Mouse (Mus musculus) kidney, adult 2 months (tissue): ENCODE data around the gene Zc3h12d. TPM values are rescaled to one million over a fixed set of nuclear protein-coding genes. Genes with fewer than 3 reads are reported as not detected.

ENCODE experiments used
- DNase-seq: peaks from one replicate; pipeline ENCODE4 v3.0.0; 2021
- H3K27ac ChIP-seq: fragments of 200-500 bp; 2 replicates; pipeline ENCODE4 v1.5.1; 2012; ENCODE audit warnings: low read depth, low read length, control low read depth, inconsistent platforms; ENCODE audit not compliant: insufficient read depth
- H3K27me3 ChIP-seq: fragments of 200-500 bp; replicated peaks from 2 replicates; pipeline ENCODE4 v1.6.1; 2012; ENCODE audit warnings: mild to moderate bottlenecking, moderate library complexity, low read length, inconsistent platforms; ENCODE audit not compliant: control insufficient read depth, insufficient read depth
- H3K36me3 ChIP-seq: fragments of 200-500 bp; 2 replicates; pipeline ENCODE4 v1.6.1; 2012; ENCODE audit warnings: mild to moderate bottlenecking, moderate library complexity, low read length, inconsistent platforms; ENCODE audit not compliant: control insufficient read depth, insufficient read depth
- H3K4me1 ChIP-seq: fragments of 200-500 bp; 2 replicates; pipeline ENCODE4 v1.6.1; 2011; ENCODE audit warnings: low read length; ENCODE audit not compliant: control insufficient read depth, insufficient read depth
- H3K4me3 ChIP-seq: fragments of 200-500 bp; 2 replicates; pipeline ENCODE4 v1.5.1; 2011; ENCODE audit warnings: mild to moderate bottlenecking, low read depth, low read length, control low read depth; ENCODE audit not compliant: insufficient read depth
- CTCF ChIP-seq: fragments of 200-500 bp; conservative IDR thresholded peaks from 2 replicates; pipeline ENCODE4 v1.5.1; 2011; ENCODE audit warnings: low read depth, mild to moderate bottlenecking, control low read depth, low read length, moderate library complexity, mixed read lengths; ENCODE audit not compliant: insufficient read depth, insufficient read length
- POLR2A ChIP-seq: fragments of 200-500 bp; IDR thresholded peaks from one replicate; pipeline ENCODE4 v1.6.1; 2011; ENCODE audit warnings: low read depth, low read length, control low read depth
- WGBS: fragments of 180-500 bp; shearing (Covaris S2); methylation state at CpG from one replicate; pipeline ENCODE4 v1.1.7; 2018; 5-methylcytosine and 5-hydroxymethylcytosine counted together
- polyA plus RNA-seq: library from polyadenylated mRNA; depleted of rRNA; stranded (reverse); fragments of >200 nt; gene quantifications from 2 replicates; pipeline ENCODE4 v1.2.3, GENCODE M21; 2012

Zc3h12d gene
- polyA plus RNA-seq, 1 experiment, result 1.8 TPM

- TF ChIP-seq CTCF (no peak), POLR2A (no peak)
- H3K27ac ChIP-seq, result no peak overlapping the region
- H3K27me3 ChIP-seq, result no peaks in the 10 kb centered on the region
- H3K4me1 ChIP-seq, result no peaks in the 10 kb centered on the region
- DNase-seq, result no peak
- H3K4me3 ChIP-seq, result no peak overlapping the region
- 94% methylated on average over 9 of the region's 9 CpGs for WGBS
- H3K36me3 ChIP-seq, result no peaks in the 10 kb centered on the region; the same call in 1 of the 2 replicates
Measured at GRCm38 (mm10) chr10:7826106-7826505, 6.2 kb upstream of the Zc3h12d start.

GRCm38 (mm10) chr10:7833377-7834165 is 1.3 kb downstream of the Zc3h12d start:
- WGBS, result 81% methylated on average over 9 of the region's 9 CpGs
- Histone ChIP-seq H3K4me1 (no peaks in the 10 kb centered on the region; the same call in 1 of the 2 replicates), H3K27me3 (no peaks in the 10 kb centered on the region), H3K4me3 (no peak overlapping the region), H3K36me3 (no peaks in the 10 kb centered on the region), H3K27ac (no peak overlapping the region)
- no peak for DNase-seq
- TF ChIP-seq CTCF (no peak), POLR2A (no peak)

DNA sequence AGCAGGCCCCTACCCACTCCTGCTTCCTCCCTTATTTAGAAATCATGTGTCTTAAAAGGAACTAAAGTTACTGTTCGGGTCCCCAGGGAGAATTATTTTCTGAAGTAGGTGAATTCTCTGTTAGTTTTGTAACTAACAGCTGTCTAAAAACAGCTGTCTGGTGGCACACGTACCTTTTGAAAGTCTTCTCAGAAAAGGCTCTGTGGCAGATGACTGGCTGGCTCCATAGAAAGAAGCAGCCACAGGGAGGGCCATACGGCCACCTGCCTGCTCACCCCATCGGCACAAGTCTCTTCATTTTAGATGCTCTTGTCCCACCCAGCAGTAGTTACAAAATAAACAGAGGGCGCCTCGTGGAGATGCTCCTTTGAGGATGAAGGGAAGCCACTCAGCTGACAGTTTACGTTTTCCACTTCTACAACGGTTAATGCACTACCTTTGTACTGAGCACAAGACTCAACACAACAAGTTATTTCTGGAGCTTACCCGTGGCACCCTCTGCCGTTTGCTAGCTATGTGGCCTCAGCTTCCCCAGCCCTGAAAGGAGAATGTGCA is 2.5 kb downstream of the Zc3h12d start:
- no peak for TF ChIP-seq CTCF
- TF ChIP-seq POLR2A, result no peak
- no peak overlapping the region for H3K4me3 ChIP-seq
- WGBS, result 67% methylated on average over 10 of the region's 10 CpGs
- no peaks in the 10 kb centered on the region for H3K36me3 ChIP-seq
- no peaks in the 10 kb centered on the region for H3K27me3 ChIP-seq
- H3K27ac ChIP-seq, result no peak overlapping the region
- DNase-seq, result no peak
- no peaks in the 10 kb centered on the region; the same call in 1 of the 2 replicates for H3K4me1 ChIP-seq

DNA sequence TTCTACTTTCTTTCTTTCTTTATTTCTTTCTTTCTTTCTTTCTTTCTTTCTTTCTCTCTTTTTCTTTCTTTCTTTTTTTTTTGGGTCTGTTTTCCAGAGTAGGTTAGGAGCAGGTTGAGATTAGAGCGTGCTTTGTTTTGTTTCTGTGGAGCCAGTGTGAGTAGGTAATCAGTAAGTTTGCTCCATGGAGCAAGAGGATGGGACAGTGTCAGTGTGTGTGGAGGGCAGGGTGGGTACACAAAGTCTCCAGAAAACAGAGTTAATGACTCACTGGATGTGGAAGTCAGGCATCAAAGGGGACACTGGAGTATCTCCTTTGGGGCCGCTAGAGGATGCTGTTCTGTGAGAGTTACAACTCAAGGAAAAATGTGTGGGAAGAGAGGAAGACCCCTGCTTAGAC is 4.6 kb downstream of the Zc3h12d start:
- no peak overlapping the region for H3K4me3 ChIP-seq
- no peak overlapping the region for H3K27ac ChIP-seq
- H3K4me1 ChIP-seq, result peaks cover 4% of the 10 kb centered on the region; the same call in 1 of the 2 replicates
- H3K27me3 ChIP-seq, result no peaks in the 10 kb centered on the region
- TF ChIP-seq CTCF (no peak), POLR2A (no peak)
- no peaks in the 10 kb centered on the region for H3K36me3 ChIP-seq
- no peak for DNase-seq
- WGBS, result 76% methylated on average over 2 of the region's 2 CpGs

DNA sequence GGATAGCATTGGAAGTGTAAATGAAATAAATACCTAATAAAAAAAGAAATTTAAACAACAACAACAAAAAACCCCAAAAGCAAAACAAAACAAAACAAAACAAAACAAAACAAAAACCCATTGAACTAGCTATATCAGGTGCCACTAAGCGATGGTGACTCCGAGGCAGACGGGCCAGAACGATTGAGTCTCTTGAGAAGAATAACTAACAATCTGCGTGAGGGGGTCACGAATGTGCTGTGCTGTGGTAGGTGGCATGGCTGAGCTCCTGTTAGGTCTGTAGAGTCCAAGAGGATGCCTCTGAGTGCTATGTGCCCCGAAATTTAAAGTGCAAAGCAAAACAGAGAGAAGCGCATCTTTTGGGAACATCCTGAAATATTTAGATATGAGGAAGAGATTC is 5.2 kb downstream of the Zc3h12d start:
- Histone ChIP-seq H3K36me3 (no peaks in the 10 kb centered on the region), H3K4me3 (no peak overlapping the region), H3K27ac (no peak overlapping the region), H3K4me1 (peaks cover 4% of the 10 kb centered on the region; the same call in 1 of the 2 replicates), H3K27me3 (no peaks in the 10 kb centered on the region)
- TF ChIP-seq POLR2A, result no peak
- no peak for TF ChIP-seq CTCF
- WGBS, result 92% methylated on average over 8 of the region's 8 CpGs
- DNase-seq, result no peak

- Histone ChIP-seq H3K4me3 (no peak overlapping the region), H3K27me3 (no peaks in the 10 kb centered on the region), H3K4me1 (peaks cover 4% of the 10 kb centered on the region; the same call in 1 of the 2 replicates), H3K36me3 (no peaks in the 10 kb centered on the region), H3K27ac (no peak overlapping the region)
- peak; percentile 30 for DNase-seq
- 80% methylated on average over 8 of the region's 8 CpGs for WGBS
- TF ChIP-seq POLR2A (no peak), CTCF (no peak)
Measured at GRCm38 (mm10) chr10:7838036-7838435, 5.8 kb downstream of the Zc3h12d start.

DNA sequence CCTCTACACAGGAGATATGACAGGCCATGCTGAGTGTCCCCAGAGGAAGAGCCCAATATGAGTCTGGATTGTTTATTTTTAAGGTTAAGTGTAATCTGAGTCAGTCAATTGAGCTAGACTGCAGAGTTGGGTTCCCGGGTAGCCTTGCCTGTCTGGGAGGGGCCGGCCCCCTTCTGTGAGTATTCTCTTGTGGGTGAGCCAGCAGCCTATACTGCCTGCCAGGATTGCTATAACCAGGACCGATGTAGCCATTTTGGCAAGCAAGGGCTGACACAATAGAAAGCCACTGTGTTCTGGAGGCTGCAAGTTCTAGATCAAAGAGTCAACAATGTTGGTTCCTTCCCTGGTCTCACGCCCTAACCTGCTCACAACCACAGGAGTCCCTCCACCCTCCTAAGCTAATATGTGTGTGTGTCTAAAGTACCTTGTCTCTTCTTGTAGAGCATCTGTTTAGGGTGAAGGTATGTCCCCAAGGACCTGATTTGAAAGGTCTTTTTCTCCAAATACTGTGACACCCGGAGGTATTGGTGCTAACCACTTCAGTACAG is 6.7 kb downstream of the Zc3h12d start:
- Histone ChIP-seq H3K27me3 (no peaks in the 10 kb centered on the region), H3K36me3 (no peaks in the 10 kb centered on the region), H3K27ac (no peak overlapping the region), H3K4me1 (peaks cover 4% of the 10 kb centered on the region; the same call in 1 of the 2 replicates), H3K4me3 (no peak overlapping the region)
- 77% methylated on average over 5 of the region's 5 CpGs for WGBS
- no peak for DNase-seq
- no peak for TF ChIP-seq CTCF
- TF ChIP-seq POLR2A, result no peak
